ENCODE assay signal across 8 mouse cellular contexts in genomic region chr17:74328146-74328545, GRCm38 (mm10). TPM values are rescaled to one million over a fixed set of nuclear protein-coding genes. Genes with fewer than 3 reads are reported as not detected.
DNase-seq lines count a peak whose midpoint lies in the region; ATAC-seq lines count a peak whose summit lies in the region.
"Not testable (repeated sequence)": the region's sequence is repeated elsewhere in the genome, so short reads cannot be mapped to it uniquely, and the experiment has no call there.

No protein-coding gene starts in this region.

- not testable (repeated sequence) for H3K27ac ChIP-seq in liver, embryonic 13.5 days

- not testable (repeated sequence) for H3K4me3 ChIP-seq in liver, embryonic 13.5 days (replicated peaks)

- not testable (repeated sequence) for H3K9me3 ChIP-seq in liver, embryonic 13.5 days (replicated peaks)

- intact Hi-C loops in gastrocnemius, postnatal 14 days (cut with DNase I; ENCODE audit: low total_unique reads): not testable (repeated sequence)

- ATAC-seq in liver, embryonic 13.5 days (ENCODE audit: low read depth): peak; percentile 60; the same call in 1 of the 2 replicates
- 0 out of 2 replicates have a peak, but pooled peaks have one; percentile 75 for ATAC-seq in monocyte, adult 5-6 weeks (replicated peaks; ENCODE audit: insufficient number of reproducible peaks, low FRiP score, low TSS enrichment, poor library complexity, severe bottlenecking)

- H3K27me3 ChIP-seq in liver, embryonic 13.5 days; splenic B cell, adult 2 months (ENCODE audit: control insufficient read depth, insufficient read depth, low read length, poor library complexity, severe bottlenecking): not testable (repeated sequence)

- H3K4me2 ChIP-seq in liver, embryonic 13.5 days: not testable (repeated sequence)

- H3K36me3 ChIP-seq in liver, embryonic 13.5 days; splenic B cell, adult 2 months (ENCODE audit: control insufficient read depth, insufficient read depth, low read length, poor library complexity, severe bottlenecking): not testable (repeated sequence)

- DNase-seq in A20 (ENCODE audit: low read depth, low spot score) (peak; percentile 76), ZHBTc4 (ENCODE audit: low read depth, low spot score) (peak; percentile 51)
- DNase-seq in cerebellum, postnatal 36 days: peak; percentile 26 to 27
- DNase-seq in gastrocnemius, postnatal 14 days: peak; percentile 23
- peak; percentile 62 for DNase-seq in kidney, adult 9 months
- peak; percentile 44 for DNase-seq in liver, embryonic 13.5 days
- DNase-seq in splenic B cell, adult 2 months (ENCODE audit: low read depth, low spot score): peak; percentile 79

- not testable (repeated sequence) for H3K9ac ChIP-seq in liver, embryonic 13.5 days

- not testable (repeated sequence) for H3K4me1 ChIP-seq in liver, embryonic 13.5 days (replicated peaks)

- WGBS in liver, embryonic 13.5 days (ENCODE audit: insufficient replicate concordance): 42% methylated on average over 2 of the region's 2 CpGs

RNA-seq across cellular contexts. Expression of gene Dpy30, which starts 4.4 kb away (rescaled TPM):
- total RNA-seq in gastrocnemius, postnatal 14 days (2021): 10 to 100 TPM; 61.1 to 68.6 TPM
- 198 and 225 TPM in 2 replicates for polyA plus RNA-seq in liver, embryonic 13.5 days (2015; fragmentation: Nextera tagmentation; extraction: Ambion mirVana)
- 18.9 to 40.3 TPM (median 27.6 TPM) in 3 replicates for total RNA-seq in monocyte, adult 5-6 weeks (2017)

RNA-seq across cellular contexts. Expression of gene Spast, which starts 10.6 kb away (rescaled TPM):
- total RNA-seq in gastrocnemius, postnatal 14 days (2021): 10 to 100 TPM; 37.2 to 42.2 TPM
- 6.2 and 6.4 TPM in 2 replicates for polyA plus RNA-seq in liver, embryonic 13.5 days (2015; fragmentation: Nextera tagmentation; extraction: Ambion mirVana)
- 44.4 to 55.2 TPM (median 54.8 TPM) in 3 replicates for total RNA-seq in monocyte, adult 5-6 weeks (2017)

RNA-seq across cellular contexts. Expression of gene Memo1, which starts 32.8 kb away (rescaled TPM):
- total RNA-seq in gastrocnemius, postnatal 14 days (2021): 10 to 100 TPM; 52.2 to 60.6 TPM
- polyA plus RNA-seq in liver, embryonic 13.5 days (2015; fragmentation: Nextera tagmentation; extraction: Ambion mirVana): 108 and 111 TPM in 2 replicates
- total RNA-seq in monocyte, adult 5-6 weeks (2017): 31.5 to 57.2 TPM (median 39.3 TPM) in 3 replicates

Comparison
In these comparisons a context has a peak if more than half of its experiments do, and no peak if none do; other contexts are left out.
1. DNase-seq: peak in every context shown above with its lines; median percentile 79 in splenic B cell, adult 2 months; 76 in A20; 62 in kidney, adult 9 months; 51 in ZHBTc4; 44 in liver, embryonic 13.5 days; 26 in cerebellum, postnatal 36 days; 23 in gastrocnemius, postnatal 14 days.